Mouse (Mus musculus) liver, embryonic 14.5 days (tissue): Measurements from ENCODE around the gene Opcml. TPM values are rescaled to one million over a fixed set of nuclear protein-coding genes. Genes with fewer than 3 reads are reported as not detected.

ENCODE experiments used
- ATAC-seq: fragments of 200-750 bp; cut with Nextera tagmentation; 2 replicates; pipeline ENCODE4 v1.8.0; 2017; ENCODE audit warnings: moderate number of reproducible peaks, mild to moderate bottlenecking, moderate library complexity; ENCODE audit not compliant: insufficient read depth
- DNase-seq, 3 experiments: peaks; one replicate each; pipeline ENCODE4 v3.0.0-alpha.2; 2012 to 2013; ENCODE audit warnings: low read depth in 3 of 3, low spot score in 3 of 3
- H3K27ac ChIP-seq: fragments of 300-500 bp; sonication (generic); 2 replicates; pipeline ENCODE4 v1.5.1; 2014; ENCODE audit warnings: moderate library complexity, mild to moderate bottlenecking, control low read depth, inconsistent platforms
- H3K27me3 ChIP-seq: fragments of 300-500 bp; sonication (generic); 2 replicates; pipeline ENCODE4 v1.6.1; 2014; ENCODE audit warnings: mild to moderate bottlenecking, low read length, moderate library complexity; ENCODE audit not compliant: control insufficient read depth, insufficient read depth
- H3K36me3 ChIP-seq: fragments of 300-500 bp; sonication (generic); replicated peaks from 2 replicates; pipeline ENCODE4 v1.6.1; 2014; ENCODE audit warnings: low read depth; ENCODE audit not compliant: control insufficient read depth, insufficient read depth
- H3K4me1 ChIP-seq, 2 experiments: fragments of 200-500 bp in 1 of 2; fragments of 300-500 bp in 1 of 2; sonication (generic) in 1 of 2; replicated peaks; 2 replicates each; pipeline ENCODE4 v1.6.1; 2012 to 2014; ENCODE audit warnings: antibody characterized with exemption in 1 of 2, inconsistent platforms in 1 of 2, low read length in 1 of 2; ENCODE audit not compliant: control insufficient read depth in 2 of 2, insufficient read depth in 2 of 2
- H3K4me2 ChIP-seq: fragments of 300-500 bp; sonication (generic); 2 replicates; pipeline ENCODE4 v1.6.1; 2014; ENCODE audit warnings: low read depth, mild to moderate bottlenecking, control low read depth, moderate library complexity
- H3K4me3 ChIP-seq, 2 experiments: fragments of 200-500 bp in 1 of 2; fragments of 300-500 bp in 1 of 2; sonication (generic) in 1 of 2; 2 replicates each; pipeline ENCODE4 v1.5.1; 2012 to 2014; ENCODE audit warnings: low read depth in 2 of 2, low read length in 2 of 2, mild to moderate bottlenecking in 2 of 2, control low read depth in 1 of 2, inconsistent platforms in 1 of 2, moderate library complexity in 1 of 2; ENCODE audit not compliant: insufficient read depth in 1 of 2
- H3K9ac ChIP-seq: fragments of 300-500 bp; sonication (generic); replicated peaks from 2 replicates; pipeline ENCODE4 v1.6.1; 2014; ENCODE audit warnings: mild to moderate bottlenecking, control low read depth, moderate library complexity
- H3K9me3 ChIP-seq: fragments of 300-500 bp; sonication (generic); 2 replicates; pipeline ENCODE4 v1.6.1; 2016; ENCODE audit warnings: low read length, mixed read lengths; ENCODE audit not compliant: control insufficient read depth
- CTCF ChIP-seq: IDR thresholded peaks from 2 replicates; pipeline ENCODE4 v1.5.1; 2016; ENCODE audit warnings: antibody characterized with exemption, low read depth, control low read depth
- EP300 ChIP-seq: IDR thresholded peaks from 2 replicates; pipeline ENCODE4 v1.6.1; 2016; ENCODE audit warnings: antibody characterized with exemption, low read depth
- whole genome bisulfite sequencing: fragments of 180-500 bp; shearing (Covaris S2); extraction: QIAGEN DNeasy Blood & Tissue Kit; methylation state at CpG from one replicate; pipeline ENCODE4 v1.1.7; 2014; ENCODE audit not compliant: insufficient replicate concordance; 5-methylcytosine and 5-hydroxymethylcytosine counted together
- polyA plus RNA-seq, 2 experiments: library from polyadenylated mRNA; depleted of rRNA in 1 of 2; stranded (reverse) in 1 of 2; unstranded in 1 of 2; fragments of >200 nt; fragmentation: Nextera tagmentation in 1 of 2; extraction: Ambion mirVana in 1 of 2; gene quantifications; 2 replicates each; pipeline versions ENCODE4 v1.2.1 to v1.2.3; 2012 to 2014

Gene Opcml
- polyA plus RNA-seq, 2 experiments: 0.03 TPM; not detected in 1

- Histone ChIP-seq H3K27me3 (no peaks in the 10 kb centered on the region), H3K9me3 (no peaks in the 10 kb centered on the region), H3K4me1 (no peaks in the 10 kb centered on the region), H3K4me2 (no peak overlapping the region), H3K36me3 (no peaks in the 10 kb centered on the region), H3K27ac (no peak overlapping the region), H3K4me3 (no peak overlapping the region), H3K9ac (no peak overlapping the region)
- no peak for TF ChIP-seq CTCF
- DNase-seq (no peak), ATAC-seq (no peak)
- 44% methylated on average over 3 of the region's 3 CpGs for WGBS
These were observed 567.4 kb downstream of the Opcml start for GRCm38 (mm10) chr9:28357946-28358345.

- Histone ChIP-seq H3K9me3 (no peaks in the 10 kb centered on the region), H3K4me2 (no peak overlapping the region), H3K27me3 (no peaks in the 10 kb centered on the region), H3K4me3 (no peak overlapping the region), H3K9ac (no peak overlapping the region), H3K36me3 (no peaks in the 10 kb centered on the region), H3K4me1 (no peaks in the 10 kb centered on the region), H3K27ac (no peak overlapping the region)
- DNase-seq (no peak), ATAC-seq (no peak)
- TF ChIP-seq EP300 (no peak), CTCF (no peak)
- 51% methylated on average over 2 of the region's 2 CpGs for WGBS
These were observed 570.1 kb downstream of the Opcml start for GRCm38 (mm10) chr9:28360691-28361090.

DNA sequence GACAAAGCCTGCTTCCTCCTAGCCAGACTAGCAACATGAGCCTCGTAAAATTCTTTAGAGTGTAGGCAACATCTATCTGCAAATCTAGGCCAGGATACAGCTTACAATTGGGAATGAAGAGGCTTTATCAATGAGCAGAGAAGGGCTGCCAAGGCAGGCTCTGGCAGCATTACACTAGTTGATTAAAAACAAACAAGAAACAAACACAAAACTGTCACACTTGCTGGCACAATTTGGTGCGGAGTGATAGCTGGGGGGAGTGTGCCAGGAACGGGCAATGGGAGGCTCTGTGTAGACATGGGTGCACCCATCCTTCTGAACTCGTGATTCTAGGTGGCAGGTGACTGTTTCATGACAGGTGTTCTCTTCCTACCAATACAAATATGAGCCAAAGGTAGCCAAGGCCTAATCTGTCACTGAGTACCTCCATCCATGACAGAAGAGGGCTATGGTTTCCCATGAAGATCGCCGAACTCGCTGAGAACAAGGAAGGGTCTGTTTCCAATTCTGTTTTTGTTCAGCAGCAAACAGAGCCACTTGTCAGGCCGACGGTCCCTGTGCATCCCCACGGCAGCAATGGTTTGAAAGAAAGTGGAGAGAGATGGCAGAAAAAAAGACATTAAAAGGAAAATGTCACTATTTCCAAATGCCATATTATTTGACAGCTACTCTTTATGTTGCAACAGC, 574.0 kb downstream of the Opcml start:
- Histone ChIP-seq H3K27me3 (no peaks in the 10 kb centered on the region), H3K4me1 (no peaks in the 10 kb centered on the region), H3K4me3 (no peak overlapping the region), H3K9me3 (no peaks in the 10 kb centered on the region), H3K4me2 (no peak overlapping the region), H3K36me3 (no peaks in the 10 kb centered on the region), H3K27ac (no peak overlapping the region), H3K9ac (no peak overlapping the region)
- DNase-seq: no peak
- WGBS: 51% methylated on average over 10 of the region's 10 CpGs
- ATAC-seq: no peak
- no peak for TF ChIP-seq EP300

GRCm38 (mm10) chr9:28365160-28365473, 574.5 kb downstream of the Opcml start:
- H3K36me3 ChIP-seq: no peaks in the 10 kb centered on the region
- H3K9ac ChIP-seq: no peak overlapping the region
- 61% methylated on average over 2 of the region's 2 CpGs for WGBS
- H3K9me3 ChIP-seq: no peaks in the 10 kb centered on the region
- no peak overlapping the region for H3K27ac ChIP-seq
- no peaks in the 10 kb centered on the region for H3K27me3 ChIP-seq
- TF ChIP-seq CTCF (no peak), EP300 (no peak)
- DNase-seq (no peak), ATAC-seq (no peak)
- no peak overlapping the region for H3K4me2 ChIP-seq
- no peaks in the 10 kb centered on the region for H3K4me1 ChIP-seq
- no peak overlapping the region for H3K4me3 ChIP-seq

- 48% methylated on average over 5 of the region's 5 CpGs for WGBS
- no peak overlapping the region for H3K4me2 ChIP-seq
- H3K36me3 ChIP-seq: no peaks in the 10 kb centered on the region
- H3K9me3 ChIP-seq: no peaks in the 10 kb centered on the region
- no peak overlapping the region for H3K27ac ChIP-seq
- H3K4me3 ChIP-seq: no peak overlapping the region
- no peak overlapping the region for H3K9ac ChIP-seq
- TF ChIP-seq CTCF (no peak), EP300 (no peak)
- DNase-seq (no peak), ATAC-seq (no peak)
- no peaks in the 10 kb centered on the region for H3K27me3 ChIP-seq
- no peaks in the 10 kb centered on the region for H3K4me1 ChIP-seq
These were observed 596.1 kb downstream of the Opcml start for GRCm38 (mm10) chr9:28386527-28387175.
